Mouse (Mus musculus) macrophage (primary cell): ENCODE measurements around the gene Wars2. TPM values are rescaled to one million over a fixed set of nuclear protein-coding genes. Genes with fewer than 3 reads are reported as not detected.

Experiments used
- H3K27ac ChIP-seq: fragments of 350-480 bp; formaldehyde crosslinking; 2 replicates; pipeline ENCODE4 v1.9.0; 2021
- H3K36me3 ChIP-seq: fragments of 350-480 bp; formaldehyde crosslinking; 2 replicates; pipeline ENCODE4 v1.9.0; 2021; ENCODE audit errors: inconsistent target
- H3K4me3 ChIP-seq: fragments of 350-480 bp; formaldehyde crosslinking; 2 replicates; pipeline ENCODE4 v1.9.0; 2021; ENCODE audit errors: inconsistent target
- H3K79me2 ChIP-seq: fragments of 350-480 bp; formaldehyde crosslinking; 2 replicates; pipeline ENCODE4 v1.9.0; 2021; ENCODE audit errors: inconsistent target
- WGBS: methylation state at CpG from one replicate; pipeline ENCODE4 v1.1.7; 2026; ENCODE audit warnings: inconsistent platforms; ENCODE audit not compliant: missing documents; 5-methylcytosine and 5-hydroxymethylcytosine counted together
- polyA plus RNA-seq: library from polyadenylated mRNA; stranded (reverse); fragments of 250-400 nt; gene quantifications from 3 replicates; pipeline ENCODE4 v1.2.4, GENCODE M21; 2018; ENCODE audit warnings: inconsistent platforms

Gene Wars2
- polyA plus RNA-seq, 1 experiment from 2014 or later = 3.4 TPM

- H3K4me3 ChIP-seq = no peak overlapping the region
- no peaks in the 10 kb centered on the region for H3K36me3 ChIP-seq
- WGBS = 12% methylated on average over 6 of the region's 6 CpGs
- H3K27ac ChIP-seq = no peak overlapping the region
- no peaks in the 10 kb centered on the region for H3K79me2 ChIP-seq
Observed at GRCm38 (mm10) chr3:99259741-99260270, 118.9 kb downstream of the Wars2 start.

GRCm38 (mm10) chr3:99260395-99260794 lies 119.5 kb downstream of the Wars2 start:
- WGBS = 14% methylated on average over 2 of the region's 2 CpGs
- no peak overlapping the region for H3K4me3 ChIP-seq
- H3K79me2 ChIP-seq = no peaks in the 10 kb centered on the region
- H3K36me3 ChIP-seq = no peaks in the 10 kb centered on the region
- no peak overlapping the region for H3K27ac ChIP-seq

- H3K27ac ChIP-seq = no peak overlapping the region
- no peaks in the 10 kb centered on the region for H3K36me3 ChIP-seq
- whole genome bisulfite sequencing = 6% methylated on average over 18 of the region's 18 CpGs
- no peaks in the 10 kb centered on the region for H3K79me2 ChIP-seq
- no peak overlapping the region for H3K4me3 ChIP-seq
Observed at GRCm38 (mm10) chr3:99261371-99261791, 120.5 kb downstream of the Wars2 start.

DNA sequence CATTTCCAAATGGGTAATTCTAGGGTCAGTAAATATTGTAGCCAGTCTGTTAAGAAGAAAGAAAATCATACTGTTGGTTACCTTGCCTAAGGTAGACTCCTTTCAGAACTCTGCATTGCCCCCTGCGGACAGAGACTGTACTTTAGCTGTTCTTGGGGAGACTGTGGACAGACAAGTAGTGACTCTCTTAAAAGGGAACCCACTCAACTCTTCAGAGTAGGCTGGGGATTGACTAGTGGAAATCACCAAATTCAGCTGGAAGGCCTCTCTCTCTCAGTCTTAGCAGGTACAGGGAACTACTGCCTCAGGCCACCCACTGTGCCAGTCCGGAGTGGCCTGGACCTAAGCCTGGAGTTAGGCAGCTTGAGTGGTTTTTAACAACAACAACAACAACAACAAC lies 121.1 kb downstream of the Wars2 start:
- WGBS = 11% methylated on average over 2 of the region's 2 CpGs
- Histone ChIP-seq H3K79me2 (no peaks in the 10 kb centered on the region), H3K27ac (no peak overlapping the region), H3K36me3 (no peaks in the 10 kb centered on the region), H3K4me3 (no peak overlapping the region)

DNA sequence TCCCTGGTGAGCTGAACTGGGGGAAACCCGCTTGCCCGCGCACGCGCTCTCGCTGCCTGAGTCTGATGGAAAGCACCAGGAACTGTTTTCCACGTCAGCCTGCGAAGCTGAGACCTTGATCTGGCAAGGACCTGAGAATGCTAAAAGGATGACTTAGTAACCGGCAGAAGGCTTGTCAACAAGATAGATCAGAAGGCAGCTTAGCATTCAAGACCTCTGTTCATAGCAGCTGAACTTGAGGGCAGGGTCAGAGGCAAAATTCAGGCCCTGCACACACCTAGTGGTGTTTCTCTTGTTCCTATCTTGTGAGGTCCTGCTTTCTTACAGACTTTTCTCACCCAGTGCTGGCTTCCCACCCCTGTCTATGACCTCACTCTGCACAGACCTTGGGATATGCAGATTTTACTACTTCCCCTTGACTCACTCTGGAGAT lies 122.6 kb downstream of the Wars2 start:
- Histone ChIP-seq H3K27ac (no peak overlapping the region), H3K79me2 (no peaks in the 10 kb centered on the region), H3K36me3 (no peaks in the 10 kb centered on the region), H3K4me3 (no peak overlapping the region)
- WGBS = 52% methylated on average over 9 of the region's 9 CpGs

GRCm38 (mm10) chr3:99264695-99265094 lies 123.8 kb downstream of the Wars2 start:
- Histone ChIP-seq H3K4me3 (no peak overlapping the region), H3K79me2 (no peaks in the 10 kb centered on the region), H3K27ac (no peak overlapping the region), H3K36me3 (no peaks in the 10 kb centered on the region)
- 18% methylated on average over 7 of the region's 7 CpGs for WGBS

GRCm38 (mm10) chr3:99266752-99267303 lies 126.0 kb downstream of the Wars2 start:
- Histone ChIP-seq H3K4me3 (no peak overlapping the region), H3K27ac (no peak overlapping the region), H3K36me3 (no peaks in the 10 kb centered on the region), H3K79me2 (no peaks in the 10 kb centered on the region)
- WGBS = 76% methylated on average over 10 of the region's 10 CpGs

- WGBS = 63% methylated on average over 11 of the region's 12 CpGs
- Histone ChIP-seq H3K79me2 (no peaks in the 10 kb centered on the region), H3K4me3 (no peak overlapping the region), H3K36me3 (no peaks in the 10 kb centered on the region), H3K27ac (no peak overlapping the region)
Observed at GRCm38 (mm10) chr3:99277973-99278580, 137.2 kb downstream of the Wars2 start.

GRCm38 (mm10) chr3:99279718-99280117 lies 138.8 kb downstream of the Wars2 start:
- no peak overlapping the region for H3K4me3 ChIP-seq
- H3K36me3 ChIP-seq = no peaks in the 10 kb centered on the region
- WGBS = 89% methylated on average over 3 of the region's 3 CpGs
- no peaks in the 10 kb centered on the region for H3K79me2 ChIP-seq
- H3K27ac ChIP-seq = no peak overlapping the region

DNA sequence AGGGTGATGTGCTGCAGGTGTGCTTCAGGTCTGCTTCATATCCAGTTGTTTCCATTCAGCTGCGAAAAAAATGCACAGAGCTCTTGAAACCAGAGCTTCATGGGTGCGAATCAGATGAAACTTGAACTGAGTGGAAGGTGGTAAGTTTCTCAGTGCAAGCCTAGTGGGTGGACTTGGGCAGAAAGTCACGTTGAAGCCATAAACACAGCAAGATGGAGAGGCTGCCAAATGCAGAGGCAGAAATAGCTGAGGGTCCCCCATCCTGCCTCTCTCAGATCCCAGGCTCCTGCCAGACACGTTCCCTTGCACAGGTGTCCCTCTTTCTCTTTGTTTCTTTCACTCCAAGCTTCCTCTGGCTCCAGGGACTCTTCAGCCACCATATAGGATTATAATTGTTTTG lies 140.6 kb downstream of the Wars2 start:
- Histone ChIP-seq H3K36me3 (no peaks in the 10 kb centered on the region), H3K27ac (no peak overlapping the region), H3K4me3 (no peak overlapping the region), H3K79me2 (no peaks in the 10 kb centered on the region)
- 72% methylated on average over 4 of the region's 4 CpGs for WGBS

- H3K79me2 ChIP-seq = no peaks in the 10 kb centered on the region
- H3K4me3 ChIP-seq = no peak overlapping the region
- 32% methylated on average over 2 of the region's 2 CpGs for WGBS
- H3K27ac ChIP-seq = no peak overlapping the region
- no peaks in the 10 kb centered on the region for H3K36me3 ChIP-seq
Observed at GRCm38 (mm10) chr3:99288302-99288701, 147.4 kb downstream of the Wars2 start.

Other genes starting within 250 kb of the Wars2 start
- not detected in 3 replicates for gene Hao2, start 247.8 kb upstream of the Wars2 start, polyA plus RNA-seq
- not detected in 3 replicates for gene Tbx15, start 99.3 kb downstream of the Wars2 start, polyA plus RNA-seq